Mouse (Mus musculus) stomach, embryonic 16.5 days (tissue): Measurements from ENCODE around the gene Spef1. TPM values are rescaled to one million over a fixed set of nuclear protein-coding genes. Genes with fewer than 3 reads are reported as not detected.

ENCODE experiments used
- ATAC-seq: fragments of 200-750 bp; cut with Nextera tagmentation; 2 replicates; pipeline ENCODE4 v1.8.0; 2017; ENCODE audit warnings: moderate number of reproducible peaks, moderate TSS enrichment; ENCODE audit not compliant: insufficient read depth, low FRiP score
- H3K27ac ChIP-seq: fragments of 300-500 bp; sonication (generic); 2 replicates; pipeline ENCODE4 v1.5.1; 2014; ENCODE audit warnings: low read length
- H3K27me3 ChIP-seq: fragments of 300-500 bp; sonication (generic); 2 replicates; pipeline ENCODE4 v1.6.1; 2014; ENCODE audit warnings: low read length, control low read depth, mixed read lengths; ENCODE audit not compliant: control insufficient read depth, insufficient read depth
- H3K36me3 ChIP-seq: fragments of 300-500 bp; sonication (generic); 2 replicates; pipeline ENCODE4 v1.6.1; 2014; ENCODE audit warnings: low read length; ENCODE audit not compliant: control insufficient read depth, insufficient read depth
- H3K4me1 ChIP-seq: fragments of 300-500 bp; sonication (generic); 2 replicates; pipeline ENCODE4 v1.6.1; 2014; ENCODE audit warnings: low read length, control low read depth, mixed read lengths; ENCODE audit not compliant: control insufficient read depth, insufficient read depth
- H3K4me2 ChIP-seq: fragments of 300-500 bp; sonication (generic); 2 replicates; pipeline ENCODE4 v1.6.1; 2014; ENCODE audit warnings: low read depth, low read length, mixed read lengths
- H3K4me3 ChIP-seq: fragments of 300-500 bp; sonication (generic); replicated peaks from 2 replicates; pipeline ENCODE4 v1.5.1; 2014; ENCODE audit warnings: mild to moderate bottlenecking, low read length
- H3K9ac ChIP-seq: fragments of 300-500 bp; sonication (generic); 2 replicates; pipeline ENCODE4 v1.6.1; 2014; ENCODE audit warnings: low read length
- H3K9me3 ChIP-seq: fragments of 300-500 bp; sonication (generic); replicated peaks from 2 replicates; pipeline ENCODE4 v1.6.1; 2016; ENCODE audit warnings: low read length, control low read depth; ENCODE audit not compliant: control insufficient read depth
- WGBS: fragments of 180-500 bp; shearing (Covaris S2); extraction: QIAGEN DNeasy Blood & Tissue Kit; methylation state at CpG from one replicate; pipeline ENCODE4 v1.1.7; 2014; 5-methylcytosine and 5-hydroxymethylcytosine counted together
- polyA plus RNA-seq: library from polyadenylated mRNA; unstranded; fragments of >200 nt; fragmentation: Nextera tagmentation; extraction: Ambion mirVana; gene quantifications from 2 replicates; pipeline ENCODE4 v1.2.1, GENCODE M21; 2015

The Spef1 gene
- polyA plus RNA-seq, 1 experiment from 2014 or later = 3.6 TPM

DNA sequence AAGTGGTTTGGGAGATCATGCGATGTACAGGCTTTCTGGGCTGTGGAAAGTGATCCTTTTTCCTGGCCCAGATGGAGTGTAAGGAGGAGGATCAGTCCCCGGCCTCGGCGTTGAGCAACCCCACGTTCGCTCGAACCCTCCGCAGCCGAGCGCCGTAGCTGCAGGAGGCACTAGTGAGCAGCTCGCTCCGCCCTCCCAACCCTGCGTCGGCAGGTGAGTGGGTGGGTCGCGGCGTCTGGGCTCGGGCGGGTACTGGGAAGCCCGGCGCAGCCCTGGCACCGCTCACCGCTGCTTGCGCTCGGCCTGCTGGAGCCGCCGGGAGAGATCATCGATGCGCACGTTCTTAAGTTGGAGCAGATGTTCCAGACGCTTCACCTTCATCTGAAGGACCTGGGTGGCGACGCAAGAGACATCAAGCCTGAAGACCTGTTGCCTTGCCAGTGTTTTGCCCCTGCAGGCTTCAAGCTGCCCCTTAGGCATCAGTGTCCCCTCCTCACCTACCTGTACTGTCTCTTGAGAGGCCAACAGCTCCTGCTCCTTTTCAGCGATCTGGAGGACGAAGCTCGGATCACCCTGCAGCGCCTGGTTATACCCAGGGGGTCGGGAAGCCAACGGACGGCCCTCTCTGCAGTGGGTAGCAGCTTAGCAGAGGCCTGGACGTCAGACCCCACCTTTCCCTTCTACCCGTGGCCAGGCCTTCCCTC, 15.5 kb downstream of the Spef1 start:
- WGBS = 17% methylated on average over 43 of the region's 43 CpGs
- Histone ChIP-seq H3K4me2 (peak overlapping the region; percentile 44), H3K9me3 (no peaks in the 10 kb centered on the region), H3K27me3 (peaks cover 5% of the 10 kb centered on the region; the same call in 1 of the 2 replicates), H3K4me1 (peaks cover 32% of the 10 kb centered on the region; the same call in 1 of the 2 replicates), H3K9ac (0 out of 2 replicates have a peak overlapping the region, but pooled peaks have one; percentile 42), H3K4me3 (peak overlapping the region; percentile 17; the same call in 1 of the 2 replicates), H3K27ac (no peak overlapping the region), H3K36me3 (no peaks in the 10 kb centered on the region)
- peak; percentile 27; the same call in 1 of the 2 replicates for ATAC-seq

DNA sequence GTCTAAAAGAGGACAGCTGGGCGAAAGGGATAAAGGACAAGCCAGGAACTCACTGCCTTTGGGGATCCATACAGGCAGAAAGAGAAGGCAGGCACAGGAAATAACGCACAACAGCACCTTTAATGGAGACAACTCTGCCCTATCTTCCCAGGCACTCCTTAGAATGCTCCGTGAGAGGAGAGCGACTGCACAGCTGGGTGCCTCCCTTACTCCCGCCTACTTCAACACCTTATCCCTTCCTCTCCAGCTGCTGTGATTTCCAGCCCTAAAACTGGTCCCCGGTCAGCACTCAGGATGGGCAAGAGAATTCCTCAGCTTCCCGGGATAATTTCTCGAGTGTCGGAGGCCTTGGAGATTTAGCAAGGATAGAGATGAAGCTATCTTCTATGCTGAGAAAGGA, 16.1 kb downstream of the Spef1 start:
- Histone ChIP-seq H3K27me3 (peaks cover 5% of the 10 kb centered on the region; the same call in 1 of the 2 replicates), H3K4me2 (peak overlapping the region; percentile 44; the same call in 1 of the 2 replicates), H3K9ac (no peak overlapping the region), H3K4me1 (peaks cover 26% of the 10 kb centered on the region; the same call in 1 of the 2 replicates), H3K27ac (no peak overlapping the region), H3K36me3 (no peaks in the 10 kb centered on the region), H3K4me3 (no peak overlapping the region), H3K9me3 (no peaks in the 10 kb centered on the region)
- no peak for ATAC-seq
- WGBS = 30% methylated on average over 9 of the region's 9 CpGs

DNA sequence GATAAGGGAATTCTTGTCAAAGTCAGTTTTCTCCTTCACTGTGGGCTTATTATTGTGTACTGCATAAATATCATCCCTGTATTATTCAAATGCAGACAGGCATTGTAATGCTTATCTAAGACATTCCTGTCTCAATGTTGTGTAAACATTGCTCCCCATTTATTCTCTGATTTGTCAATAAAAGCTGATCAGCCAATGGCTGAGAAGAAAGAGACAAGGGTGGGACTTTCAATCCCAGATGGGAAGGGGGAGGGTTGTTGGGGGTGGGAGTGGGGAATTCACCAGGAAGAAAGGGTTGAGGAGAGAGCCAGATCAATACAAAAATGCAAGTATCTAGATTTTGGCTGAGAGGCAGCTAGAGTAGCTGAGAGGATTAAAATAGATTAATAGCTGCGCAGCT, 18.2 kb downstream of the Spef1 start:
- ATAC-seq = no peak
- Histone ChIP-seq H3K9me3 (0 out of 2 replicates have a peak, but pooled peaks cover 3% of the 10 kb centered on the region), H3K27me3 (peaks cover 5% of the 10 kb centered on the region), H3K4me3 (no peak overlapping the region), H3K27ac (no peak overlapping the region), H3K9ac (no peak overlapping the region), H3K4me1 (peaks cover 10% of the 10 kb centered on the region; the same call in 1 of the 2 replicates), H3K4me2 (no peak overlapping the region), H3K36me3 (no peaks in the 10 kb centered on the region)
- WGBS = 62% methylated on average over 1 of the region's 1 CpGs

DNA sequence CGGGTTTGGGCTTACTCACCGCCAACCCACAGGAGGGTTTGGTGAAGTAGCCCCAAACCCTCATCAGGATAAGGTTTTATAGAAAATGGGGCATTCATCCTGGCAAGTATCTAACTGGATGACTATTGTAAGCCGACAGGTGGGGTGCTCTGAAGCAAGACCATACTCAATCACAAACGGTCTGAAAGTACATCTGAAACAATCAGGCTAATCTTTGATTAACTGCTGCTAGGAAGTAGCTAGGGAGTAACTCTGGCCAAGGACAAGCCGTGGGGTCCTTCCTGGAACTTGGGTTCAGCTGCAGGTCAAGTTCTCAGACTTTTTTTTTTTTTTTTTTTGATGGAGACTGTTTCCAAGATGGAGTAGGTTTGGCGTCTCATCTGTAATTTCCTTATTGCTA, 19.1 kb downstream of the Spef1 start:
- H3K4me3 ChIP-seq = no peak overlapping the region
- no peak overlapping the region for H3K4me2 ChIP-seq
- ATAC-seq = no peak
- 0 out of 2 replicates have a peak, but pooled peaks cover 3% of the 10 kb centered on the region for H3K9me3 ChIP-seq
- H3K27ac ChIP-seq = no peak overlapping the region
- H3K27me3 ChIP-seq = peaks cover 5% of the 10 kb centered on the region
- no peaks in the 10 kb centered on the region for H3K36me3 ChIP-seq
- peaks cover 9% of the 10 kb centered on the region; the same call in 1 of the 2 replicates for H3K4me1 ChIP-seq
- 75% methylated on average over 6 of the region's 6 CpGs for WGBS
- H3K9ac ChIP-seq = no peak overlapping the region

DNA sequence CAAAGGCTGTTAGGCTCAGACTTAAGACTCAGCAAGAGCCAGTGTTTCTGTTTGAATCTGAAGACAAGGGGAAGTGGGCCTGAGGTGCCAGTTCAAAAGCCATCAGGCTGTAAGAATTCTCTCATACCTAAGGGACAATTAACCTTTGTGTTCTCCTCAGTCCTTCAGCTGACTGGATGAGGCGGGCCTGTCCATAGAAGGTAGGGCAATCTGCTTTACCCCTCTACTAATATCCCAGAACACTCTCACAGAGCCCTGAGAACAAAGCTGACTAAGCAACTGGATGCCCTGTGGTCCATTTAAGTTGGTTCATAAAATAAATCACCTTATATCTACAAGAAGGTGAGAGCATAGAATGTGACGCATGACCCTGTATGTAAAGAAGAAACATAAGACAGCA, 20.9 kb downstream of the Spef1 start:
- H3K9me3 ChIP-seq = 0 out of 2 replicates have a peak, but pooled peaks cover 3% of the 10 kb centered on the region
- no peak for ATAC-seq
- H3K4me2 ChIP-seq = no peak overlapping the region
- no peaks in the 10 kb centered on the region; the same call in 1 of the 2 replicates for H3K4me1 ChIP-seq
- no peak overlapping the region for H3K27ac ChIP-seq
- H3K9ac ChIP-seq = no peak overlapping the region
- no peaks in the 10 kb centered on the region; the same call in 1 of the 2 replicates for H3K27me3 ChIP-seq
- H3K36me3 ChIP-seq = no peaks in the 10 kb centered on the region
- 90% methylated on average over 2 of the region's 2 CpGs for WGBS
- no peak overlapping the region for H3K4me3 ChIP-seq

DNA sequence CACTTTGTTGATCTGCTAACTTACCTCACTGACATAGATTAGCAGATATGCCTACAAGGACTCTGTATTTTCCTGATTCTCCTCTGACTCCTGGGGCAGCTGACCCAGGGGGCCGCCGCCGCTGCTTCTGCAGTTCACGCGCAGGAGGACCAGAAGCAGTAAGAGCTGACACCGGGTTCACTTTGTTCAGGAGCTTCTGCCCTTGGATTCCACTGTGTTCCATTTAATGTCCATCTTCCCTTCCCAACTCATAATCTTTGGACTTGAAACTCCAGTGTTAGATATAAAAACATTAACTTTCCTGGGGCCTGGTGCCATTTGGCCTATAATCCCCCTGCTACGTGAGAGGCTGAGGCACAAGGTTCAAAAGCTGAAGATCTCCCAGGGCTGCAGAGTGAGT, 23.2 kb downstream of the Spef1 start:
- Histone ChIP-seq H3K27me3 (no peaks in the 10 kb centered on the region; the same call in 1 of the 2 replicates), H3K4me1 (peaks cover 8% of the 10 kb centered on the region), H3K9ac (no peak overlapping the region), H3K4me3 (no peak overlapping the region), H3K4me2 (no peak overlapping the region), H3K27ac (no peak overlapping the region), H3K9me3 (0 out of 2 replicates have a peak, but pooled peaks cover 3% of the 10 kb centered on the region), H3K36me3 (no peaks in the 10 kb centered on the region)
- WGBS = 80% methylated on average over 7 of the region's 7 CpGs
- ATAC-seq = no peak

DNA sequence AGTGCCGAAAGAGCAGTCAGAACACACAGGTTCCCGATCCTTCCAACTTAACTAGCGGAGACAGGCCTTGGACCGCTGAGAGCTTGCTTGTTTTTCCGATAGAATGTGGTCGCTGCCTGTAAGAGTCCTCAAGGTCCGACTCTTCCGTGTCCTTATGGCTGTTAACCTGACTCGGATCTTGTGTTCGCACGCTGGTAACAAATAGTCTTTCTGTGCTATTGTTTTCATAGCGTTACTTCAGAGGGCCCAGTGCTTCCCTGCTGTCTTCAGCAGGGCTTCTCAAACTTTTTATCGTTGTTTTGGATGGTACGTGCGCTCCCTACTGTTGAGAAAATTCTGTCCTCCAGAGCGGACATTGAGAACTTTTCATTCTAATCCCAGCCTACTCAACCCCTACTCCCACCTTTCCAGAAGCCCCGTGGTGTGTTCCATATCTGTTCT, 26.4 kb downstream of the Spef1 start:
- H3K9me3 ChIP-seq = 0 out of 2 replicates have a peak, but pooled peaks cover 3% of the 10 kb centered on the region
- peak overlapping the region; percentile 79 for H3K4me3 ChIP-seq
- peak overlapping the region; percentile 93 for H3K27ac ChIP-seq
- H3K4me1 ChIP-seq = peaks cover 10% of the 10 kb centered on the region
- H3K4me2 ChIP-seq = peak overlapping the region; percentile 93
- no peaks in the 10 kb centered on the region; the same call in 1 of the 2 replicates for H3K27me3 ChIP-seq
- H3K36me3 ChIP-seq = no peaks in the 10 kb centered on the region
- peak overlapping the region; percentile 86 for H3K9ac ChIP-seq
- no peak for ATAC-seq
- under 1% methylated on average over 17 of the region's 17 CpGs for WGBS

DNA sequence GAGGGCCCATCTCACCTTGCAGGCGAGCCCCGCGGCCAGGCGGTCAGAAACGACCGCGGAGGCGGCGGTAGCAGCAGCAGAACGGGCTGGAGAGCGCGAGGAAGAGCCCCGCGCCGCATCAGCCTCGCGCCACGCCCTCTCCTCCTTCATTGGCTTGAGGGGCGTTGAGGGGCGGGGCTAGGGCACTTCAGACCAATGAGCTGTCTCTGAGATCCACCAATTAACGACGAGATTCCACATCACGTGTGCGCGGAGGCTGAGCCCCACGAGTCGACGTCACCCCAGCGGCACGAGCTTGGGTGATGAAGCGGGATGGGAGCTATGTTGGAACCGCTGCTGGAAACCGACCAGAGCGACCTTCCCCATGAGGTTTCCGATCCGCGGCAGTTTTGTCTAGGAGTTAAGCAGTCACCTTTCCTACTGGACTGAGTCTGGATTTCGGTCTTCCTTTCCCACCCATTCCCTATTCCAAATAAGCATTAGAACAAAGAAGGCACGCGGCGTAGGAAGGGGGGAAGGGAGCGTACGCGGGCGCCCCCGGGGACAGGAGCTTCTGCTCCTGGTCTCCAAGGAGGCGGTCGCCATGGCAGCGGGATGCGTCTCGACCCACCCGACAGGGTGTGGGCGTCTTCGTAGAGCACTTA, 27.0 kb downstream of the Spef1 start, which contains the start of gene 1700037H04Rik:
TSS of gene 1700037H04Rik (minus strand) at position 144 of the 644 bp plus-strand sequence.
- under 1% methylated on average over 54 of the region's 54 CpGs for WGBS
- no peaks in the 10 kb centered on the region; the same call in 1 of the 2 replicates for H3K27me3 ChIP-seq
- H3K36me3 ChIP-seq = no peaks in the 10 kb centered on the region
- peak within 1 kb of the TSS; percentile 79 for H3K4me3 ChIP-seq
- H3K9ac ChIP-seq = peak within 1 kb of the TSS; percentile 89
- peak within 1 kb of the TSS; percentile 93 for H3K4me2 ChIP-seq
- peaks cover 10% of the 10 kb centered on the region for H3K4me1 ChIP-seq
- peak within 1 kb of the TSS; percentile 93 for H3K27ac ChIP-seq
- H3K9me3 ChIP-seq = 0 out of 2 replicates have a peak, but pooled peaks cover 3% of the 10 kb centered on the region
- peak; percentile 97 for ATAC-seq
